Mouse (Mus musculus) adrenal gland, adult (tissue): Measurements from ENCODE around the gene Slc39a1.

Experiments used
- DNase-seq, 2 experiments: peaks; one replicate each; pipeline ENCODE4 v3.0.0; 2022 to 2023; ENCODE audit warnings: low spot score in 1 of 2; ENCODE audit not compliant: inconsistent age in 2 of 2

Gene Slc39a1

GRCm38 (mm10) chr3:90293352-90294063 lies 45.5 kb downstream of the Slc39a1 start:
- DNase-seq: peak; percentile 64 to 88

DNA sequence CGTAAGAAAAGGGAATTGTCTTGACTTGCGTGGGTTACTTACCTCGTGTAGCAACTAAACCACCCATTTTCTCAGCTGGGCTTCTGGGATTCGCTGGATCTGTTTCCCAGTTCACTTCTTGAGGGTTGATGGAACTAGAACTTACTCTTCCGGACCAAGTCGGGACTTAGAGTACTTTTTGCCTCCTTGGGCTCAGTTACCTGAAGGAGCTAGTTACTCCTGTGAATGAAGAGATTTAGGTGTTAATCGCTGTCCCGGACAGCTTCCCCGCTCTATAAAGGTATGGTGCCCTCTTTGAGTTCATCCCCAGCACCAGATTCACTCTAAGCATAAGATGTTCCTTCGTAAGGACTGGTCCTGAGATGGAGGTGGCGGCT lies 46.1 kb downstream of the Slc39a1 start:
- peak; percentile 24 to 66 for DNase-seq

- no peak for DNase-seq
Measured at GRCm38 (mm10) chr3:90294651-90295050, 46.7 kb downstream of the Slc39a1 start.
